Mouse (Mus musculus): ENCODE results near the gene Foxp1.
A peak's percentile ranks its signal among the peaks of the same experiment; 100 is the strongest.

Gene Foxp1

DNA sequence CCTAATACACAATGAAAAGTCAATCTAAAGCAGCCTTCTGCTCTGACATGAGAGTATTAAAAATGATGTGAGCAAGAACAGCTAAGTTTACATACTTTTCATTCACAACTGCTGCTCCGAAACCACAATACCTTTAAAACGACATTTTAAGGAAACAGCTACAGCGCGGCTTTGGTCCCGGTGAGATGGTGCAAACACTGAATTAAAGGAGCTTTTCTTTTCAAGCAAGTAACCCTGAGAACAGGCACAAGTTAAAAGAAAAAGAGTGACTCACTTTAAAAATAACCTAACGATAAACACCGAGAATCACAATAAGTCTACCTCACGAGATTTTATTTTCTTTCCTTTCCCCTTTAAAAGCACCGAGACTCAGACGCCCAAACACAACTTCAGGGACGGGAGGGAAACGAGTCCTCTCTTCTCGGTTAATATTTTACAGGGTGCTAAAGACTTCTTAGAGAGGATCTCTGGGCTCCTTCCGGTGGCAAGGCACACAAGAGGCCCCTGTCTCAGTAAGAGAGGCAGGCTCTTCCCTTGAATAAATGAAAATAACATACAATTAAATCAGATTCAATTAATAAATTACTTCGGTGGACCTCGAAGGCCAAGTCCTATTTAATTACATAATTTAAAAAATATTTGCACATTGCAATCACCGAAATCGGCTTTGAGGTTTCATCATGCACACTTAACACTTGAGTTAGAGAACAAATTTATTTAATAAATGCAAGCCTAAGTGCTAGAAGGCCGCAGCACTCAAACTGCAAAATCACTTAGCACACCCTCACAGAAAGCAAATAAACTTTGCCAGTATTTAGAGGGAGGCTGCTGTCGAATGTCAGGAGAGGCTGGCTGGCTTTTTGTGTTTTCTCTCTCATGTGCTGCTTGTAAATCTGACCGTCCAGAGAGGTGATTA, 246.9 kb downstream of the Foxp1 start:
- DNase-seq = peak; percentile 36 to 47

DNA sequence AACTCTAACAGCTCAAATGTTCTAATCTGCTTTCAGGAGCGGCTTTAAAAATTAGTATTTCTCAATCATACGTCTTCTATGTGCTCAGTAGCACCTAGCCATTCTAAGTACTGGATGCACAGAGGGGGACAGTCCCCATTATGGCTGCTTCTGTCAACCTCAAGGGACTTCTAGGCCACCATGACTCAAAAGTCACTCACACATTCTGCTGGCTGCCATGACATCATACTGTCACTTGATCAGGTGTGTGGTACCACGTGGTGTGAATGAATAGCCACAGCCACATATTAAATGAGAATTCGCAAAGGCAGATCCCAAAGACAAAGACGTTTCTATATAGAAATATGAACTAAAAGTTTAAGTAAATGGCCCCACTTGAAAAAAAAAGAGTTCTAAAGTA, 247.9 kb downstream of the Foxp1 start:
- no peak for DNase-seq

DNA sequence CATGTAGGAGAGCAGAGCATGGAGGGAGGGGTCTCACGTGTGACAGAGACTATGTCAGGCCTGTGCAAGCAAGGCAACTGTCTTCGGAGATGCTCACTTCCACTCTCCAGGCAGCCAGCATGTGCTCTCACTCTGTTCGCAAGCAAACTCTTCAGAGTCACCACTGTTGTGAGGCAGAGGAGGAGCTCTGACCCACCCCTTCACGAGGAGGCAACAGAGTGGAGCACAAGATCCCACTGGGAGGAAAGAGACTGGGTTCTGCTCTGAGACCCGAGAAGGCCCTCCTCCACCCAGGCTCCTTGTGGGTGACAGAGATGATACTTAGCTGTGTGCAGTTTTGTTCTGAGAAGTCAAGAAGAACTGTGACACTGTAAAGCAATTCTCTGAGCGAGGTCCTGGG, 248.3 kb downstream of the Foxp1 start:
- no peak for DNase-seq

DNA sequence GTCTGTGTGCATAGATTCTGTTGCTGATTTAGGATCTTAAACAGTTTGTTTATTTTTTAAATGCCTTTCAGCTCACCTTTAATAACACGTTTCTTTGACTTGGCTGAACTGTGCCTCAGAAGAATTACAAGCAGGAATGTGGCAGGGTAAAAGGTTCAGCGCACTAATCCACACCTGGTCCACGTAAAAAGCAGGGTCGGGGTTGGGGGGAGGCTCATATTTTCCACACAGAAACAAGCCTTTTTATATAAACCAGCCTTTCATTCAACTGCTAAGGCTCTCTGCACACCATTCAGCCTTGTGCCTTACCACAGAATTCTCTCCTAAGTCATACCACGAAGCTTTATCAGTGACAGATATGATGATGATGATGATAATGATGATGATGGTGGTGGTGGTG, 249.3 kb downstream of the Foxp1 start:
- no peak for DNase-seq

DNA sequence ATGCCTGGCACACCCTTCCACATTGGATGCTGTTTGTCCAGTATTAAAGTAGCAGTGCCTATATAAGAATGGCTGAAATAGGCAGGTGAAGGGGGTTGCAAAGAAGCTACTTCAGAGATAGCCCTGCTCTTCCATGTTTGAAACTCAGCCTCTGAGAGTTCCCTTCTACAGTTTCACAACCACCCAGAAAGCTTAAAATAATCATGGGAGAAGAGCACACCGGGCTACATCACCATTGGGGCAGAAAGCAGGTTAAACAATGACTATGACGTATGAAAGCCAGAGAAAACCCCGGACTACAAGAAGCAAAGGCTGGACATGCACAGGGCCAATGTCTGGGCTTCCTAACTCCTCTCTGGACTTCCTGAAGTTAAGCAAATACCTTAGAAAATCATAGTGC, 250.3 kb downstream of the Foxp1 start:
- no peak for DNase-seq

DNA sequence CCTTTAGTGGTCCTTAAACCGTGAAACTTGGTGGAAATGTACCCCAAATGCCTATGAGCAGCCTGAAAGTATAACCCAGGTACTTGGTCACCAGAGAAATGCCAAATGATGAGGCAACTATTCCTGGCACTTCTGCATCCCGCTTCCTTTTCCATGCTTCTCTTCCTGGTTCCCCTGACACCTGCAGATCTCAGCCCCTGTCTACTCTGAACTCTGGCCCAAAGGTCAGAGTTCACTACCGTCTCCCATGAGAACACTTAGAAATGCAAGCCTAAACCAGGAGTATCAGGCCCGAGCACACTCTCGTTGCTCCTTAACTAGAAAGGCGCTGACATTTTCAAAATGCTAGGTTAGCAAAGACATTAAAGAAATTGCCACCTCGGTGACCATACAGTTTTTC, 250.8 kb downstream of the Foxp1 start:
- peak; percentile 25 to 32 for DNase-seq

DNA sequence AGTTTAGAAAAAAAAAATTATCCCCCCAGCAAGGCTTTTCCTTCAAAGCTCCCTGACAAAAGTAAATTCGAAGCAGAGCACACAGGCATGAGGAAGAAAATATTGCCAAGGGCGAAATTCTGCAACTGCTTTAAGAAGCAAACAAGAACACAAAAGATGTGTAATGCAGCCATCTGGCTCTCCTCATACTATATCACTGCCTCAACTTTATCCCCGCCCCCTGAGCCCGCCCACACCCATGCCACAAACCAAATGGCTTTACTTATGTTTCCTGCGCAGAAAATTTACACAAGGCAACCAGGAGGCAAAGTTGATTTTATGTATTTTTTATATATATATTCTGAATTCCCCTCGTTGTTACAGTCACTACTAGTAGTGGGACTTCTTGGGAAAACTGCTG, 252.6 kb downstream of the Foxp1 start:
- DNase-seq = no peak

DNA sequence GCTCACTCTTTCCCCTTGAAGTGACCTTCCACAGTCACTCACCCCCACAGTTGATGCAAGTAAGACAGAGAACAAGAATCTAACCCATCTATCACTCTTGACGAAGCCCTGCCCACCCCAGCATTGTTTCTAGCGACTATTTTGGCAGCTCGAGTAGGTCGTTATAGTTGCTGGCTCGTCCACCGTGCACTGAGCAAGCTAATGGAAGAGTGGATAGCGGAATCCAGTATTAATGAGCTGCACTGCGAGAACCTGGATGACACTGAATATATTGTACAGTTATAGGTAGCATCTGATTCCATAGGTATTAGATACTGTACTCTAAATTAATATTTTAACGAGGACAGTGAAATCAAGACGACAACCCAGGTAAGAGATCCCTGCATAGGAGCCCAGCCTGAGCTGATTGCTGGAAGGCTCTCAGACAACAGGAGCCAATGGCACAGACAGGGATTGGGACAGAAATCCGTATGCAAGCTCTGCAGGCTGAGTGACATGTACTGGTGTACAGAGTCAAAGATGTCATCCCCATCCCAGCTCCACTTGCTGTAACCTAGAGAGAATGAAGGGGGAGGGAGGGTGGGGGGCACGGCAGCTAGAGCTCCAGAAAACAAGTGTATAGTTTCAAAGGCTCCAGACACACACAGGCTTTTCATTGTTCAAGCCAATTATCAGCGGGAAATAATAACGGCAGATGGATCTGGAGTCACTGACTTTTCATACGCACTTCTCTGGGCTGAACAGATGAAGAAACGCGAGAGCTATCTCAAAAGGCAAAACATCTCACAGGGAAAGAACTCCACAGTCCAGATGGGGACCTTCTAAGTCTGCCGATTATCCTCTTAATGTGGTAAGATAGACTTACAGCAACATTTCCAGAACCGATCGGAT, 254.1 kb downstream of the Foxp1 start:
- no peak for DNase-seq

DNA sequence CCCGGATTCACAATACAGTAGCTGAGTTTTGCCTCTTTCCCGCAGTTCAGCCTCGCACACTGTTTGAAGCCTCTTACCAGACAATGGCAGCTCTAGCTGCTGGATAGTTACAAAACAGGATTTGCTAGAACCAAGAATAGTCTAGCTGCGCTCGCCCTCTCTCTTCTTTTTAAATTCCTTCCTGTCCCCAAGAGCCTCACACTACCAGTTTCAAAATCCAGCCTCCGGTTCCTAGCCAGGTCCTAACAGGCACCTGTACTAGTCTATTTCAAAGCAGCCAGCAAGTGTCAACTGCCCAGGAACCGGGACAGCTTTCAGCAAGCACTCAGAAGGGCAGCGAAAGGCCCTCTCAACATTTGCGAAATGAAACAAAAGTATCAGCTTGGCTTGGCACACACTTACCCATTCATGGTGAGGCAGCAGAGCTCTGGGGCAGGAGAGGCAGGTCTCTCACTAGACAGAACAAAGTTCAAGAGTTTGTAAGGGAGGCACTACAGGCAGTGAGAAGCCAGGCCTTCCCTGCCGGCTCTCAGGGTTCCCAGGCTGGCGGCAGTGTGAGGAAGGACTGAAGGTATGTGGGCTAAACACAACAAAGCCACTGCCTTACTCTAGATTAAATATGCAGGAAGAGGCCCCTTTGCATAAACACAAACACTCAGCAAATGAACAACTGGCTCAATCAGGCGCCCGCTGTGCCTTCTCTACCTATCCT, 256.4 kb downstream of the Foxp1 start:
- DNase-seq = peak; percentile 52 to 58

DNA sequence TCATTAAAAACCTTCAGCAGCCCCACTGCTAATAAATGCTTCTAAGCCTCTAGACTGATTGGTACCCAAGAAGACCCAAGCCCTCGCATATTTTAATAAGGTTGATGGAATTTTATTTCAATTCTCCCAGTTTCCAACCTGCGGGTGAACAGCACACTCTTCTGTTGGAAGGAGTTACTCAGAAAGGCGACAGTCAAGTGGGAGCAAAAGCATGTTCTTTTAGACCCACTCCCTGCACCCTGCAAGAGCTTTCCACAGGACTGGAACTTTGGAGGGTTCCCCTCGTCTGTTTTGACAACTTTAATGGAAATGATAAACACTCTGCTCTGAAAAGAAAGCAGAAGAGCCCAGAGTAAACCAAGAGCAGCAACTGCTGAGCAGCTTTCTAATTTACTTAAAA, 257.3 kb downstream of the Foxp1 start:
- DNase-seq = no peak

DNA sequence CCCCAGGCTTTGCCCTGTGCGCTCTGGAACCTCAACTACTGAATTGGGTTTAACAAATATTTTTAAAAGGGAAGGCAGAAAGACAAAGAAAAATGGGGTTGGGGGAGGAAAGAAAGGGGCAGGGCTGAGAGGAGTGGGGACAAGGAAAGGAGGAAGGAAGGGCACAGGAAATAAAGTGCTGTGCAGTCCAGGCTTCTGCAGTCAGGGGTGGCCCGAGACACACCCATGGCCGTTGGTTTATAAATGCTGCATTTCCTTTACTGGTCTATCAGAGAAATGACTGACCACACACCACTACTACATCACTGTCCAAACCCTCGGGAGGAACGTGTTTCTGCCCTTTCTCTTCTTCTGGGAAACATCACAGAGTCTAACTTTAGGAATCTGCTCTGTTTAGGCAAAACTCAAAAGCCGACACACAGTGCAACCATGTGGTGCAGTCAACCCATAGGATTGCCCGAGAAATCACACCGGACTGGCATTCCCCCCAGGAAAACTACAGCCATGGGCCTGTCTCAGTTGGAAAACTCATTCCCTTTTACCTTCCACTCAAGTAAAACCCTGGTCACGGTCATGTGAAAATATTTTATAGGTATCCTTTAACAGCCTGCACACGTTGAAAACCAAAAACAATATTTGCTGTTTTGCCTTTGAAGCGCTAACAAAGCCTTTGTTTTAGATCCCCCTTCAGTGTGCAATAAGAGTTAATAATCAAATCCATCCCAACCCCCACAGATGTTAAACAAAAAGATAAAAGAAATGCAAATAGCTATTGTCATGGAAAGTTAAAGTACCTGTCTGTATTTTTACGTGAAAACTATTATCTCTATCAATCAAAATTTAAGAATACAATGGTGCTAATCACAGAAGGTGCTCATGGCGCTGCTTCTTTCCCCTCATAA, 258.1 kb downstream of the Foxp1 start:
- DNase-seq = no peak

DNA sequence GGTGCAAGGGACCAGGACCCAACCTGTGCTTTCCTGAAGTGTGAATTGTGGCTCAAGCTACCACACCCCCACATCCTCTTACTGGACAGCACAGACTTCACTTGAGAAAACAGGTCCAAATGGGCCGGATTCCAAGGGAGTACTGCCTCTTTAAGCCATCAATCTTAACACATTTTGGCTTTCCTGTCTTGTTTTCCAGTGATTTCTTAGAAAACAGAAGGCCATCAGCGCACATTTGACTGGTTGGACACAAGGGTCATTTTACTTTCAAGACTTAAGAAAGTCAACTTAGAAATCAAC, 258.7 kb downstream of the Foxp1 start:
- DNase-seq = no peak

DNA sequence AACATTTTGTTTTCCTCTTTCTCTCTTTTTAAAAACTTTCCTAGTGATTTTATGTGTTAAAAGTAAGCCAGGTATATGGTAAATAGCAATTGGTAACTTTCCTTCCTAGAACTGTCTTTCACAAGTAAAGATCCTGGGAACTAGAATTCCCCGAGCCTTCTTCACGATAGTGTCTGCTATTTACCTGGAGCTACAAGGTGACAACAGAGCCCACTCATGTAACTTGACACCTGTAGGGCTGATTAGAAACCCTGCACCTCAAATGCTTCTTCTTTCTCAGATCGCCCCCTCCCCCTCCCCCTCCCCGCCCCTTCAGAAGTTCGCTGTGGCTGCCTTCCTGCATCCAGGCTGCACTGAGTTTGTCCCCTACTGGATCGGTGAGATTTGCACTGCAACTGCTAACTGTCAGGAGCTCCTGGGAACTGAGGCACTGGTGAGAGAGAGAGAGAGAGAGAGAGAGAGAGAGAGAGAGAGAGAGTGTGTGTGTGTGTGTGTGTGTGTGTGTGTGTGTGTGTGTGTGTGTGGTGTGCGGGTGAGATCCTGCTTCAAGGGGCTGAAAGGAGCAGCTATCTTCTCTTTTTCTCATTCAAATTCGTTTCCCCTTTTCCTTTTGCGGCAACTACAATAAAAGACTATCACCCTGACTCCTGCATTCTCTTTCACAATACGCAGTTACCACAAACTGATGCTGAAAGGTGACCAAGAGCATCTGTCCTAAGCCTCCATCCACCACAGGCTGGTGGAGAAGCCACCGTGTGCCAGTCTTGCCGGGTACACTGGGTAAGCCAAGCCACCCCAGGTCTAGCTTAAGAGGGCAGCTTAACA, 259.2 kb downstream of the Foxp1 start:
- DNase-seq = no peak

DNA sequence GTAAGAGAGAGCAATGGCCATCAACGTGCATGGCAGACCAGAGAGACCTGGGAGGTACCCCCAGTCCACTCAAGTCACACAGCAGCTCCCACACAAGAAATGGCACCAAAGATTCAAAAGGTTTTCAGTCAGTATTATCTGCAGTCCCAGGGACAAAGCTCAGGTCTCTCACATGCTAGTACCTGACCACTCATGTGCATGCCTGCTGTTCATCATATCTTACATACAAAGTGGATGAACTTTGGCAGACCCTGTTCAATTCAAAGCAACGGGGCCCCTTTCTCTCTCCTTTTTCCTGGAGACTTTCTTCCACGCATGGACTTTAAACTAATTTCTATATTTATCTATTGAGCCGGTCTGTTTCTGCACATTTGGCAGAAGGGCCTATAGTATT, 260.8 kb downstream of the Foxp1 start:
- DNase-seq = no peak

DNA sequence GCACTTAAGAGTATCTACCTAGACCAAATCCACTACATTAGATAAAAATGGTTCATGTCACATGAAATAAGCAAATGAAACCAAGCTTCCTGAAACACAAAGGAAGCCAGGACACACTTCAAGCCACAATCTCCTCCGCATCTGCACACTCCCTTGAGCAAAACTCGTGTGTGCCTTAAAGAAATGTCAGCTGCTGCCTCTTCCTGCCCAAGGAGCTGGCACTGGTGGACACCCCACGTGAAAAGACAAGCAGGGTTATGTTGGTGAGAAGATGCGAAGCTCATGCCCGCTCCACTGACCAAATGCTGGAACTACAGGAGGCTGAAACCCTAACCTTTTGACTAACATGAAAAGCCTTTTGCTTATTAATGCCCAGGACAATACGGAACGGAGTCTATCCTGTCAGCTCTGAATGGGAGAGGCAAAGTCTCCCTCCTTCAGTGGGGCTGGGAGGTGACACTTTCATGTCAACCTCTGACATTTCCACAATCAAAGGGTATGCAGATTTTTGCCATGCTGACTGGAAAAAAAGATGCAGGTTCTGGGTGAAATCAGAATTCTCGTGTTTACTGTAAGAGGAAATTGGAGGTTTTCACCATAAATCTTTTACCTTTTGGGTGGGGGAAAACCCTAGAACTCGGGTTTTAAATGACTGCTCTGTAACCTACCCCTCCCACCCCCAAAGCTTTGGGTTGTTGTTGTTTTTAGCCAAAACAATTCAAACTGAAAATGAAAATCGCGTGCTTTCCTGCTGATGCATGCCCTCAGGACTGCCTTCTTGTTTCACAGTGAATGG, 261.4 kb downstream of the Foxp1 start:
- DNase-seq = no peak

DNA sequence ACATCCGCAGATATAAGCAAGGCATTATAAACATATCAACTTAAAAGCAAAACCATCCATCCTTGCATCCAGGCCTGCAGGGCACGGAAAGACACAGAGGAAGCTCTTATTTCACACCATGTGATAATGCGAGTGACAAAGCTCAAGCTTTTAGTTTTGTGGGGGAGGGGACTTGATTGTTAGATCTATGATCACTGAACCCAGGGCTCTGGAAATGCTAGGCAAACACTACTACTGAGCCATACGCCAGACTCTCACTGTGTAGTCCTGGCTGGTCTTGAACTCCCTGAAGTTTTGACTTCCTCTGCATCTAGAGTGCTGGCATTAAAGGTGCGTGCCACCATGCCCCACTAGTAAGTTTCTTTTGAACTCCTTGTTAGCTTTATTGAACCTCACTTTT, 264.2 kb downstream of the Foxp1 start:
- DNase-seq = no peak

DNA sequence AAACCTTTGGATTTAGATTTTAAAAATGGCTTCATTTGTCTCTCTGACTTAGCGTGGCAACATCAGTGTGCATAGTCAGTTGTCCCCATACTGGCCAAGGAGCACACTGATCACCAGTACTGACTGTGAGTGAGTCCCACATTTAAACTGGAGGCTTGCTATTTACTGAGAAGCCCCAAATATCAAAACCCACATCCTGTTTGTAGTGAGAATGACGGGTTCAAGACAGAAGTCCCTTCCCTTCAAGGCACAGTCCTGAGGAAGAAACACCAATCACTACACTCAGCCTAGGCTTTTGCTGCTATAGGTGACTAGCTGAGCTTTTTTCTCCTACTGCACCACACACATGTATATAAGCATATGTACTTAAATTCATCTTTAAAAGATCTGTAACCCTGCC, 264.8 kb downstream of the Foxp1 start:
- no peak for DNase-seq

DNA sequence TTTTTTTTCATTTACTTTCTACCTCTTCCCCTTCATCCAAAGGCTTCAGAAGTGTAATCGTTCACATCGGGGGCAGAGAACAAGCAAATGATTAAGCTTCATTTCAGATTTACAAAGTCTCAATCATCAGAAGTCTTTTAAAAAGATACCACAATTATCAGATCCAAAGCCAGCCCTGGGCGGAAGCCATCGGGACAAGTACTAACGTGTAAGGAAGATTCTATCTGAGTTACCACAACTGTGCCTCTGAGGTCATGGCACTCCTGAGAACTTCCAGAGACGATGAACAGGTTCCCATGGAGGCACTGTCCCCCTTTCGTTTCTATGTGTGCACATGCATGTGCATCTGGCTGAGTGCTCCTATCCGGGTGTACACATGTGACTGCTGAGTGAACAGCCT, 269.2 kb downstream of the Foxp1 start:
- no peak for DNase-seq

DNA sequence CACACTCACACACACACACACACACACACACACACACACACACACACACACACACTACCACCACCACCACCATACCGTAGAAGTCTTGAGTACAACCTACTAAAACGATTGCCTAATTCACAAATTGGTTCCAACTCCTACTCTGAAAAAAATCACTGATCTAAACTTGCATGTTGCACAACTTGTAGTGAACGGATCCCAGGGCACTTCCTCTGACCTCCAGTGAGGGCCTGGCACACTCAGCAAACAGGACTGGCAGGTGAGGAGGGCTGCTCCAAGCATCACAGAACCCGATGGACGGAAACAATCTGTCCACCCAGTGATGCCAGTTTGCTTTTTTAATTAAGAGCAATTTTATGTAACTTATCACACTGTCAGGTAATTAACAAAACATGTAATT, 269.7 kb downstream of the Foxp1 start:
- no peak for DNase-seq

DNA sequence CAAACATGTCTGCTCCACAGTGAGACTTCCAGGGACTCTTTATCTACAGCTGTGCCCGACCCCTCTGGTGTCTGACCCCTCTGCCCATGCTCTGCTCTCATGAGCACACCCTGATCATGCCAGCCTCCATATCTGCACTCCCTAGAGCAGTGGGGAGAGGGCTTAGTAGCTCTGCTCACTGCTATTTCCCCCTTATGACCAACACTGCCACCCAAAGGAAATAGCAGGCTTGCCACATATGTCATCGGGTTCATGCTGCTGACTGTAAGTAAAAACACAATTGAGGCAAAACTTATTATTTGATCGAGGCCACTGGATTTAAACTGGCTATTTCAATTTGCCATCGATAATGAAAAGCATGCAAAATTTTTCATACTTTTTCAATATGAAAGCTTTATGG, 270.6 kb downstream of the Foxp1 start:
- DNase-seq = no peak

DNA sequence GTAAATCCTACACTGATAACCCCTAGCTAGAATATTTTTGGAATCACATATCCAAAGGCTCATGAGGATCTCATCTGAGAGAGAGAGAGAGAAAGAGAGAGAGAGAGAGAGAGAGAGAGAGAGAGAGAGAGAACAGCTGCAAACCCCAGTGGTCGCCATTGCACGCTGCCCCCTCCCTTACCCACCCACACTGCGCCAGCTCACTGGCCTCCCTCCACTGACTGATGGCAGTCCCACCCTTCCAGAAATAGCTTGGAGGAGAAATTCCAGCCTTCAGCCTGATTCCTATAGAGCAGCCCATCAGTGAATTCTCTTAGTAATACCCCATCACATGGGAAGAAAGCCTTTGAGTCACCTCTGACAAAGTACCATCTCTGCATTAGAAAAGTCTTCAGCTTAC, 271.3 kb downstream of the Foxp1 start:
- no peak for DNase-seq

All from kidney, adult 8-10 months (tissue).